11 mouse cellular contexts compared by ENCODE assay signal in the genomic region with DNA sequence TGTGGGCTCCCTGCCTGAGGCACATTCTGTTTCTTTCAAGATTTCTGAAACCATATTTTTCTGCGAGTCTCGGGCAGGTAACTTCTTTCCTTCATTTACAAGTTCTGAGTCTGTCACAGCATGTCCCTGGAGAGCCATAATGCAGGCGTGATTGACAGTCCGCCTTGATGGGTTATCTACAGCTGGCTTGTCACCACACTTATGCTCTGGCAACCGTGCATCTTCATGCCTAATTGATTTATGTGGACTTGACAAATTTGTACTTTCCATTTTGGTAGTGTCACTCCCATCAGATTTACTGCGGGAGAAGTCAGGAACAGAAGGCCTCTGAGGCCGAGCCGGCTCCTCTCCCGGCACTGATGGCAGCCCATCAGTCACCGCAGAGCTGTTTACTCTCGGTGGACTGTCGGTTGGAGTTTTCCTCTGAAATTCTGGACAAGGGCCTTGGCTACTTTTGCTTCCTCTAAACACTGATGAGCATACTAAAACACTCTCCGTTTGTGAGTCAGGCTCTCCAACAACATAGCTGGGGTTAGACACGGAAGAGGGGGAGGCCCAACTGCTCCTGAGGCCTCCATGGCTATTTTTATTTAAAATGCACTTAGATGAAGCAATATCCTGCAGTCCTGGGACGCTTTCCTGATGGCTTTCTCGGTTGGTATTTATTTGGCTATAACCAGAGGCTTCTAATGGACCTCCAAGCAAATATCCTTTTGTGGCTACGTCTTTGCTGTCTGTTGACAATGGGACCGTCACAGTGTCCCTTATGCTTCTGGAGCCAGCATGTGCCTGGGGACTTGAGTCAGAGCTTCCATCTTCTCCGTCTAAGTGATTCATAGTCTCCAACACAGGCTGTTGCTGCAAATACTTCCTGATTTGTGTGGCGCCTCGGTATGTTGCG. TPM values are rescaled to one million over a fixed set of nuclear protein-coding genes. Genes with fewer than 3 reads are reported as not detected.
DNase-seq lines count a peak whose midpoint lies in the region; TF ChIP-seq lines count a peak whose summit lies in the region.
"Had no signal": no experiment of that assay in that cellular context is flagged by ENCODE, and none has a peak within 500 bp of the region (broad histone marks: within the 10 kb centered on the region; RNA-seq: fewer than 3 reads in every experiment).

No protein-coding gene starts in this region.

- 0 out of 2 replicates have a peak overlapping the region, but pooled peaks have one; percentile 4 for H3K27ac ChIP-seq in testis, adult 2 months (ENCODE audit: control insufficient read depth, insufficient read depth, low read depth, low read length)
- no peak overlapping the region for H3K27ac ChIP-seq in left cerebral cortex, adult 2 months
- H3K27ac ChIP-seq: liver, embryonic 15.5 days had no signal

- H3K36me3 ChIP-seq in testis, adult 2 months (ENCODE audit: control insufficient read depth, insufficient read depth, low read length): peaks cover 1% of the 10 kb centered on the region
- H3K36me3 ChIP-seq: liver, embryonic 15.5 days had no signal

- intact Hi-C loops in left cerebral cortex, adult 2 months (cut with DNase I): no loop called here

- no peak for TF ChIP-seq CTCF in testis, adult 2 months (IDR thresholded peaks at IDR 0.05; ENCODE audit: control insufficient read depth, insufficient read depth, insufficient replicate concordance, low read depth, low read length)
- no peak for TF ChIP-seq CTCF in left cerebral cortex, adult 2 months (IDR thresholded peaks at IDR 0.05)

- peak; percentile 23 to 61 for DNase-seq in adrenal gland, adult (ENCODE audit: inconsistent age in 2 of 2, low spot score in 1 of 2)
- DNase-seq in adrenal gland, postnatal 25 days: no peak
- DNase-seq in testis, postnatal 10 days (ENCODE audit: low spot score): no peak
- DNase-seq in lung, postnatal 14 days: peak; percentile 39
- no peak for DNase-seq in layer of hippocampus, postnatal 25 days (ENCODE audit: extremely low spot score in 1 of 2, low spot score in 1 of 2)
- no peak for DNase-seq in right cerebral cortex, adult 2 months (ENCODE audit: low spot score in 2 of 2)
- DNase-seq in left cerebral cortex, adult 2 months (ENCODE audit: extremely low spot score in 1 of 2, low spot score in 2 of 2): no peak
- DNase-seq: heart, postnatal 10 days; right cerebral cortex, adult 18-20 months had no signal

- H3K4me1 ChIP-seq in testis, adult 2 months (ENCODE audit: control insufficient read depth, insufficient read depth, low read length): peaks cover 8% of the 10 kb centered on the region; the same call in 1 of the 2 replicates
- H3K4me1 ChIP-seq: liver, embryonic 15.5 days had no signal

- no peaks in the 10 kb centered on the region for H3K27me3 ChIP-seq in testis, adult 2 months (ENCODE audit: control insufficient read depth, insufficient read depth, low read length)
- H3K27me3 ChIP-seq: liver, embryonic 15.5 days had no signal

- H3K4me3 ChIP-seq in testis, adult 2 months (ENCODE audit: control insufficient read depth, low read depth, low read length): peak overlapping the region; percentile 89
- no peak overlapping the region for H3K4me3 ChIP-seq in left cerebral cortex, adult 2 months
- H3K4me3 ChIP-seq: liver, embryonic 15.5 days had no signal

- TF ChIP-seq POLR2A in testis, adult 2 months (IDR thresholded peaks at IDR 0.05; ENCODE audit: control insufficient read depth, low read depth, low read length): no peak

RNA-seq across cellular contexts. Expression of gene Crybg3, which starts 41.2 kb away (rescaled TPM):
- 12.8 and 13.8 TPM in 2 replicates for total RNA-seq in adrenal gland, postnatal 25 days (2021)
- 33.4 and 36.0 TPM in 2 replicates for polyA plus RNA-seq in testis, adult 2 months (2012; rRNA removed)
- total RNA-seq in layer of hippocampus, postnatal 25 days (2021): 1 to 10 TPM; 3.7 to 4.1 TPM
- 1 to 10 TPM; 4.9 TPM for total RNA-seq in left cerebral cortex, adult 2 months (2021)

Comparison
In these comparisons a context has a peak if more than half of its experiments do, and no peak if none do; other contexts are left out.
1. DNase-seq: peak in adrenal gland, adult (2 of 2) and lung, postnatal 14 days (single experiment); none in adrenal gland, postnatal 25 days (single experiment), testis, postnatal 10 days (single experiment), layer of hippocampus, postnatal 25 days (0 of 2), right cerebral cortex, adult 2 months (0 of 2) and left cerebral cortex, adult 2 months (0 of 2).